Mouse (Mus musculus) ES-Bruce4 (cell line): ENCODE measurements around the gene Padi1.

ENCODE experiments used
- EP300 ChIP-seq: IDR thresholded peaks from 2 replicates; pipeline ENCODE4 v1.6.1; 2011; ENCODE audit warnings: low read depth, low read length; ENCODE audit not compliant: insufficient read depth
- POLR2A ChIP-seq: IDR thresholded peaks from one replicate; pipeline ENCODE4 v1.8.1; 2011; ENCODE audit warnings: low read length; ENCODE audit not compliant: insufficient read depth

GRCm38 (mm10) chr4:140789983-140790382 is 55.6 kb downstream of the Padi1 start:
- TF ChIP-seq EP300 (no peak), POLR2A (no peak)
